Mouse (Mus musculus): ENCODE measurements around the gene Serinc3. TPM values are rescaled to one million over a fixed set of nuclear protein-coding genes. Genes with fewer than 3 reads are reported as not detected.

Serinc3 gene
- polyA plus RNA-seq, 1 experiment: 93.9 TPM

DNA sequence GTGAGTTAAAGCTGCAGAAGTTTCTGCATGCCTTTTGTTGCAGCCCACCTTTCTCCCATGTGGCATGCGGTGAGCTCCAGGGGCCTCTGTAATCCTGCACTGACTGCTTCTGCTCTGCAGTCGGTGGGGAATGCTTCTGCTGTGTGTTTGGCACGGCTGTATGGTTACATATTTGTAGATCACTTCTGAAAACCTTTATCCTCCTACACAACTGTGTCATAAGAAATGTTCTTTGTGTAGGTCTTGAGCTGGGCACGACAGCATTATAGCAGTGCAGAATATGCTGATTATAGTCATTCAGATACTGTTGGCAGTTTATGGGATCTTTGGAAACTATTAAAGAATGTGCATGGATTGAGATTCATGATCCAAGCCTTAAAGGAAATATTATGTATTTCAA is 40.4 kb upstream of the Serinc3 start:
- DNase-seq (ENCODE audit: low read depth): no peak
- TF ChIP-seq CTCF (IDR thresholded peaks at IDR 0.05; ENCODE audit: borderline replicate concordance, extremely low read depth, insufficient read depth, insufficient read length) (no peak), POLR2A (IDR thresholded peaks at IDR 0.05; ENCODE audit: borderline replicate concordance, extremely low read depth, insufficient read depth, insufficient read length, poor library complexity, severe bottlenecking) (no peak)

DNA sequence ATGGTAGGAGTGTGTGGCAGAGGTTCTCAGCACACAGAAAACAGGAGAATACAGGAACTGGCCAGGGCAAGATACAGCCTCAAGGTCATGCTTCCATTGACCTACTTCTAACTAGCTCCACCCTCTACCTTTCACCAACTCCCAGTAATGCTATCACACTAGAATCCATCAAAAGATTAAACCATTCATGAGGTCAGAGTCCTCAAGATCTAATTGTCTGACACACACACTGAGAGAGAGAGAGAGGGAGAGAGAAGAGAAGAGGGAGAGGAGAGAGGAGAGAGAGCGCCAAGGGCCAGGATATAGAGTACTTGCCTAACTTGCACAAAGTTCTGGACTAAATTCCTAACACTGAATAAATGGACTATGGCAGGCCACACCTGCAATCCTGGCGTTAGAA is 37.4 kb upstream of the Serinc3 start:
- DNase-seq (ENCODE audit: low read depth): no peak
- TF ChIP-seq CTCF (IDR thresholded peaks at IDR 0.05; ENCODE audit: borderline replicate concordance, extremely low read depth, insufficient read depth, insufficient read length): no peak
- no peak for TF ChIP-seq POLR2A (IDR thresholded peaks at IDR 0.05; ENCODE audit: borderline replicate concordance, extremely low read depth, insufficient read depth, insufficient read length, poor library complexity, severe bottlenecking)

DNA sequence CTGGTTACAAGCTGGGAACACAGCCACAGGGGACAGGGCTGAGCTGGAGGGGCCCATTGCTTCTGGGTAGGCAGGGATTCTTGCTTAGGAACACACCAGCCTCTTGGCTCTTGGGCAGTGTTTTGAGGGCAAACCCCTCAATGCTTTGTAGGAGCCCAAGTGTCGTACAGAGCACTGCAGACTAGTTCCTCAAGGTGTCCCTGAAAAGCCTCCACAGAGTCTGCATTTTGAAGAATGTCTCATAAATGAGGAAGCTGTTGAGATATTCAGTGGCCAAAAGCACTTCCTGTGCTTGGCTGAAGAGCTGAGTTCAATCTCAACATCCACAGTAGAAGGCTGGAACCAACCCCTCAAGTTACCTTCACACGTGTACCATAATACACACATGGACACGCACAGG is 31.8 kb upstream of the Serinc3 start:
- DNase-seq (ENCODE audit: low read depth): no peak
- no peak for TF ChIP-seq POLR2A (IDR thresholded peaks at IDR 0.05; ENCODE audit: borderline replicate concordance, extremely low read depth, insufficient read depth, insufficient read length, poor library complexity, severe bottlenecking)
- no peak for TF ChIP-seq CTCF (IDR thresholded peaks at IDR 0.05; ENCODE audit: borderline replicate concordance, extremely low read depth, insufficient read depth, insufficient read length)

DNA sequence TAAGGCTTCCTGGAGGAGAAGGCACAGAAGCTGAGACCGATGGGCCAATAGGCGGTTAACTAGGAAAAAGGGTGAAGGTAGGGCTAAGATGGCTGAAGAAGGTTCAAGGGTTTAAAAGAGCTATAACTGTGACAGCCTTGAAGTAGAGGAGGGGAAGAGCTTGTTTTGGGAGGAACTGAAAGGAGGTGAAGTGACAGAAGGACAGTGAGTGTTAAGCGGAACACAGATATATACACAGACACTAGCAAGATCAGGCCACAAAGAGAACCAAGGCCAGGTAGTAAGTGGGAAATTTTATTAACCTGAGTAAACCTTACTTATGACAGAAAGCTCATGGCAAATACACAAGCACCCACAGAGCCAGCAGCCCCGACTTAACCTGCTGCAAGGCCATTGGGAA is 31.4 kb upstream of the Serinc3 start:
- DNase-seq (ENCODE audit: low read depth): no peak
- TF ChIP-seq CTCF (IDR thresholded peaks at IDR 0.05; ENCODE audit: borderline replicate concordance, extremely low read depth, insufficient read depth, insufficient read length) (no peak), POLR2A (IDR thresholded peaks at IDR 0.05; ENCODE audit: borderline replicate concordance, extremely low read depth, insufficient read depth, insufficient read length, poor library complexity, severe bottlenecking) (no peak)

DNA sequence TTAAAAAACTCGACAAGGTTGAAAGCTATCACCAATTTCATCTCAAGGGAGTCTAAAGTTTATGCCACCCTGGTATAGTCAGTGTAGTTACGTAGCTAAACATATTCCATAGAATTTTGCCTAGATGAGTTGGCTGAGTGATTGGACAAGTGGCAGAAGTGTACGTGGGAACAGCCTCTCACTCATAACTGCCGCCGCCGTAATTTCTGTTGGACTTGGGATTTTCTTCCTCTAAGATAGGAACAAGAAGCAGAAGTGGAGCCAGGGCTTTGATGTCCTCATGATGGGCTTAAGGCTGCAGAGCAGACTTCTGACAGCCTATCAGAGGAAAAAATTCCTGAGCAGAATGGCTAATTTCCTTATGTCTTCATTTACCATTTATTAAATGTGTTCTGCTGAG is 30.7 kb upstream of the Serinc3 start:
- TF ChIP-seq CTCF (IDR thresholded peaks at IDR 0.05; ENCODE audit: borderline replicate concordance, extremely low read depth, insufficient read depth, insufficient read length): no peak
- no peak for TF ChIP-seq POLR2A (IDR thresholded peaks at IDR 0.05; ENCODE audit: borderline replicate concordance, extremely low read depth, insufficient read depth, insufficient read length, poor library complexity, severe bottlenecking)
- DNase-seq (ENCODE audit: low read depth): peak; percentile 16

DNA sequence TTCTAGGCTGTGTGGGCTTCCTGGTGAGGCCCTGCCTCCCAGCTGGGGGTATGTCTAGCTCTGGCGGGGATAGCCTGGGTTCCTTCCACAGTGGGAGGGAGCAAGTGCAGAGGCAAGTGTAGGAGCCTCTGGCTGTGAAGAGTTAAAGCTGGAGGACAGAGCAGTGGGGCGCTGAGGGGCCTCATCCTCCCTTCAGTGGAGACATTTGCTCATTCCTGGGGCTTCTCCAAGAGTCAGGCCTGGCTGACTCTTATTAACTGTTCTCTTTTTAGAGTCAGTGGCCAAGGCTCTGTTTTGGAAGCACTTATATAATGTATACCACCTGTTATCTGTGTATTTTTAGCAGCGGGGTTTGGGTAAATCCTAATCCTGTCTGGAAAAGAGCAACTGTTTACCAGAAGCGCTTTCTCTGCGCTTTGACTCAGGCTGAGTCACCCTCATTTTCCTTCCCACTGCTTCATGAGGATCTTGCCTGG is 30.3 kb upstream of the Serinc3 start:
- no peak for DNase-seq (ENCODE audit: low read depth)
- TF ChIP-seq CTCF (IDR thresholded peaks at IDR 0.05; ENCODE audit: borderline replicate concordance, extremely low read depth, insufficient read depth, insufficient read length) (no peak), POLR2A (IDR thresholded peaks at IDR 0.05; ENCODE audit: borderline replicate concordance, extremely low read depth, insufficient read depth, insufficient read length, poor library complexity, severe bottlenecking) (no peak)

DNA sequence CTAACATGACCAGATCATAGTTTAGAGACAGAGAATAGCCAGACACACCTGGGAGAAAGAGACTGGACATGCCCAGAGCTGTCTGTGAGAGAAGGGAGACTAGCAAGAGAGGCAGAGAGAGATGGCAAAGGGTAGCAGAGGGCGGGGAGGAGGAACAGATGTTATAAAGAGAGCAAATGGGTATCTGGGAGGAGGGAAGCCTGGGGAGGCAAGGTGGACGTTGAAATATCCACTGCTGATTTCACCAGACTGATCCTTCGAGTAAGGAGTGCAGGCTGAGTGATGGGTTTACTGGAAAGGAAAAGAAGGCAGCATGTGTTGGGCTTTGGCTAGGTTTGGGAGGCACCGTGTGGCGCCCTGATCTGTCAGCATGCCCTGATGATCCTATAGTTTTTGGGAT is 29.5 kb upstream of the Serinc3 start:
- no peak for DNase-seq (ENCODE audit: low read depth)
- TF ChIP-seq CTCF (IDR thresholded peaks at IDR 0.05; ENCODE audit: borderline replicate concordance, extremely low read depth, insufficient read depth, insufficient read length) (no peak), POLR2A (IDR thresholded peaks at IDR 0.05; ENCODE audit: borderline replicate concordance, extremely low read depth, insufficient read depth, insufficient read length, poor library complexity, severe bottlenecking) (no peak)

DNA sequence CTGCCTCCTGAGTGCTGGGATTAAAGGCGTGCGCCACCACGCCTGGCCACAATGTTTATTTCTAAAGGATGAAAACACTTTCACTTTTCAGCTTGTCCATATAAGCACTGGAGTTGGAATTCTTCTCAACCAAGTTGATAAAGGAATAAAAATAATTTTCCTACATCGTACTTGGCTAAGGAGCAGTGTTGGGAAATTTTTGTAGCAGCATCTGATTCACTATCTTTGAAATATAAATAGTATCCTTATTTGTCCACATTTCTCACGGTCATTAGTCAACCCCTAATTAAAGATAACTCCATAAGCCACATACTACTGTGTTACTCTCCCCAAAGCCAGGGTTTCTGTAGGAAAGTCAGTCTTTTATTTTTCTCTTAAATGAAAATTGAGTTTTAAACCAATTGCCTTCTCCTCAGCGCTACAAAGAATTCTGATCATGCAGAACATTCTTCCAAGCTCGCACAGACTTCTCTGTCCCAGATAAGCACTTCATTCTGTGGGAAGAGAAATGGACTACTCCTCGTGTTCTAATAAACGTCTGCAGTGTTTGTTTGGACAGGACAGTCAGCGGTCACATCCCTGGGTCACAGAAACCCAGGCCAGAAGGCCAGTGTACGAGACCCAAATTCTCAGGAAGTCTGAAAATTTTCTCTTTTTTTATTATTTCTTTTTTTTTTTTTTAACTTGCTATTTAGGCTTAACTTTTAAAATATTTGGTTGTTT is 26.1 kb upstream of the Serinc3 start:
- TF ChIP-seq CTCF (IDR thresholded peaks at IDR 0.05; ENCODE audit: borderline replicate concordance, extremely low read depth, insufficient read depth, insufficient read length): no peak
- no peak for TF ChIP-seq POLR2A (IDR thresholded peaks at IDR 0.05; ENCODE audit: borderline replicate concordance, extremely low read depth, insufficient read depth, insufficient read length, poor library complexity, severe bottlenecking)

DNA sequence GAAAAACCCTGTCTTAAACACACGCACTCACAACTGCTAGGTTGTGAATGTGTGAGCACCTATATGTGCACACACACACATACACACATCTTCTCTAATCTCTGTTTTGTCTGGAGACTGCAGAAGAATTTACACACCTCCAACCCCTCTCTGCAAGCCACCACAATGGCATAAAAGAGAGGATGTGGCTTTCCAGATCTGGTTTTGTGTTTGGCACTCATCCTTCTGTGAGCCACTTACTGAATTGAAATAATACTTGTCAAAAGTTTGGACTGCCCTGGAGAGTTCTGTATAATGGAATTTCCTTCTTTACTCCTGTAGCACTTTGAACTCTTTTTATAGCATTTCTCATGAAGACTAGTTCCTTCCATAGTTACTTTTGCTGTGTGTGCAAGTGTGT is 22.1 kb upstream of the Serinc3 start:
- DNase-seq (ENCODE audit: low read depth): no peak
- TF ChIP-seq POLR2A (IDR thresholded peaks at IDR 0.05; ENCODE audit: borderline replicate concordance, extremely low read depth, insufficient read depth, insufficient read length, poor library complexity, severe bottlenecking) (no peak), CTCF (IDR thresholded peaks at IDR 0.05; ENCODE audit: borderline replicate concordance, extremely low read depth, insufficient read depth, insufficient read length) (no peak)

More for the DNA sequence above, 26.1 kb upstream of the Serinc3 start:
- DNase-seq (ENCODE audit: low read depth): no peak

DNA sequence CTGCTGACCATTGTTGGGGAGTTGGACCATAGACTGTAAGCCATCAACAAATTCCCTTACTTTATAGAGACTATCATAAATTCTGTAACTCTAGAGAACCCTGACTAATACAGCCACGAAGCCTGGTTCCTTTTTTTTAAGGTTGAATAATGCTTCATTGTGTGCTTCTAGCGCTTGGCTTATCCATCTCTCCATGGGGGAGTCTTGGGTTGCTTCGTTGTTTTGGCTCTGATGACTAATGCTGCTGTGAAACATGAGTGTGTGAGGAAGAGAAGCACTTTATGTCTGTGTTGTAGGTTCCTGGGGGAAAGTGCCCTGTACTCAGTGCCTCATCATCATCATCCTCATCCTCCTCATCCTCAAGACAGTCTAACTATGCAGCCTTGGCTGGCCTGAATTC is 19.0 kb upstream of the Serinc3 start:
- TF ChIP-seq CTCF (IDR thresholded peaks at IDR 0.05; ENCODE audit: borderline replicate concordance, extremely low read depth, insufficient read depth, insufficient read length): no peak
- TF ChIP-seq POLR2A (IDR thresholded peaks at IDR 0.05; ENCODE audit: borderline replicate concordance, extremely low read depth, insufficient read depth, insufficient read length, poor library complexity, severe bottlenecking): no peak
- no peak for DNase-seq (ENCODE audit: low read depth)

DNA sequence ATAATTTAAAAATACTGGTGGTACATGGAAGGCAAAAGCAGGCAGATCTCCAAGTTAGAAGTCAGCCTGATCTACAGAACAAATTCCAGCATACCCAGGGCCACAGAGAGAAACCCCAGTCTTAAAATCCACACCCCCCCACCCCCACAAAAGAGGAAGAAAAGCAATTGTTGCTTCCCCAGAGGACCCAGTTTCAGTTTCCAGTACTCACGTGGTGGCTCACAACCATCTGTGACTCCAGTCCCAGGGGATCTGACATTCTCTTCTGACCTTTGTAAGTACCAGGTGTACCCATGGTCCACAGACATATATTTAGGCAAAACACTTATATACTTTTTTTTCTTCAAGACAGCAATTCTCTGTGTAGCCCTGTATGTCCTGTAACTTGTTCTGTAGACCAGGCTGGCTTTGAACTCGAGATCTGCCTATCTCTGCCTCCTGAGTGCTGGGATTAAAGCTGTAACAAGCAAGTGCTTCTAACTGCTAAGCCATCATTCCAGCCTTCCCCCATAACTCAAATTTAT is 17.8 kb upstream of the Serinc3 start:
- TF ChIP-seq CTCF (IDR thresholded peaks at IDR 0.05; ENCODE audit: borderline replicate concordance, extremely low read depth, insufficient read depth, insufficient read length) (no peak), POLR2A (IDR thresholded peaks at IDR 0.05; ENCODE audit: borderline replicate concordance, extremely low read depth, insufficient read depth, insufficient read length, poor library complexity, severe bottlenecking) (no peak)
- DNase-seq (ENCODE audit: low read depth): no peak

DNA sequence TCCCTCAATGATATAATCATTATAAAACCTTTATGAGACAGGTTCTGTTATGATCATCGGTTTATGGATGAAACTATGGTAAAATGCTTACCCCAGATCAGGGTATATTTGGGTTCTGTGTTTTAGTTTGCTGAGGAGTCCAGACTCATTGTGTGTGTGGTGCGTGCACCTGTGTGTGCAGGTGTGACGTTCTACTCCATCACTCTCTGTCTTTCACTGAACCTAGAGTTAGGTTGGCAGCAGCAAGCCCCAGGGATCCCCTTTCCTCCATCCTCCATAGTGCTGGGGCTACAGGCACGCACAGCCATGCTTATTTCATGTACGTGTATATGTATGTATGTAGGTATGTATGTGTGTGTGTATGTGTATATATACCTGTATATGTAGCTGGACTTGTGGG is 17.1 kb upstream of the Serinc3 start:
- no peak for TF ChIP-seq POLR2A (IDR thresholded peaks at IDR 0.05; ENCODE audit: borderline replicate concordance, extremely low read depth, insufficient read depth, insufficient read length, poor library complexity, severe bottlenecking)
- no peak for TF ChIP-seq CTCF (IDR thresholded peaks at IDR 0.05; ENCODE audit: borderline replicate concordance, extremely low read depth, insufficient read depth, insufficient read length)
- no peak for DNase-seq (ENCODE audit: low read depth)

Measured in brain, embryonic 14.5 days (tissue).